ENCODE assay signal across 8 mouse cellular contexts in genomic region chr6:116192809-116193311, GRCm38 (mm10). TPM values are rescaled to one million over a fixed set of nuclear protein-coding genes. Genes with fewer than 3 reads are reported as not detected.
DNase-seq lines count a peak whose midpoint lies in the region; ATAC-seq lines count a peak whose summit lies in the region.

No protein-coding gene starts in this region.

- no peaks in the 10 kb centered on the region for H3K36me3 ChIP-seq in liver, embryonic 12.5 days
- H3K36me3 ChIP-seq in neural tube, embryonic 12.5 days = no peaks in the 10 kb centered on the region

- DNase-seq in cerebellum, postnatal 14 days = peak; percentile 67 to 70
- DNase-seq in cerebellum, adult 18-20 months = no peak
- peak; percentile 6 to 72 for DNase-seq in urinary bladder, adult 18-20 months (ENCODE audit: low spot score in 2 of 2)
- DNase-seq in urinary bladder, adult 2 months (ENCODE audit: low spot score) = no peak
- peak; percentile 11 to 17 for DNase-seq in frontal cortex, postnatal 36 days (ENCODE audit: low spot score in 2 of 2)
- no peak for DNase-seq in right cerebral cortex, adult 18-20 months

- H3K4me3 ChIP-seq in liver, embryonic 12.5 days = peak overlapping the region; percentile 84
- peak overlapping the region; percentile 87 for H3K4me3 ChIP-seq in neural tube, embryonic 12.5 days

- under 1% methylated on average over 43 of the region's 51 CpGs for WGBS in liver, embryonic 12.5 days (ENCODE audit: insufficient replicate concordance)
- WGBS in neural tube, embryonic 12.5 days = under 1% methylated on average over 49 of the region's 51 CpGs

- H3K27ac ChIP-seq in liver, embryonic 12.5 days = peak overlapping the region; percentile 84
- H3K27ac ChIP-seq in neural tube, embryonic 12.5 days = peak overlapping the region; percentile 62

- H3K4me1 ChIP-seq in liver, embryonic 12.5 days = peaks cover 27% of the 10 kb centered on the region
- H3K4me1 ChIP-seq in neural tube, embryonic 12.5 days = peaks cover 16% of the 10 kb centered on the region

- no peaks in the 10 kb centered on the region for H3K9me3 ChIP-seq in liver, embryonic 12.5 days (replicated peaks)
- H3K9me3 ChIP-seq in neural tube, embryonic 12.5 days = no peaks in the 10 kb centered on the region

- no peaks in the 10 kb centered on the region for H3K27me3 ChIP-seq in liver, embryonic 12.5 days (replicated peaks)
- no peaks in the 10 kb centered on the region for H3K27me3 ChIP-seq in neural tube, embryonic 12.5 days (replicated peaks)

- ATAC-seq in liver, embryonic 12.5 days = peak; percentile 86
- peak; percentile 88 for ATAC-seq in neural tube, embryonic 12.5 days (ENCODE audit: low FRiP score, low read depth)

- peak overlapping the region; percentile 90 for H3K9ac ChIP-seq in liver, embryonic 12.5 days
- peak overlapping the region; percentile 87 for H3K9ac ChIP-seq in neural tube, embryonic 12.5 days

- H3K4me2 ChIP-seq in liver, embryonic 12.5 days = peak overlapping the region; percentile 98
- H3K4me2 ChIP-seq in neural tube, embryonic 12.5 days (replicated peaks) = peak overlapping the region; percentile 77

RNA-seq across cellular contexts. Expression of gene Tmcc1, which starts 0.4 kb away (rescaled TPM):
- 14.4 and 15.5 TPM in 2 replicates for polyA plus RNA-seq in urinary bladder, adult 2 months (2012; rRNA removed)
- 3.9 and 5.3 TPM in 2 replicates for polyA plus RNA-seq in liver, embryonic 12.5 days (2016; fragmentation: Nextera tagmentation; extraction: Ambion mirVana)
- polyA plus RNA-seq in neural tube, embryonic 12.5 days (2016; fragmentation: Nextera tagmentation; extraction: Ambion mirVana) = 27.1 and 34.3 TPM in 2 replicates

RNA-seq across cellular contexts. Expression of gene Washc2, which starts 15.0 kb away (rescaled TPM):
- polyA plus RNA-seq in urinary bladder, adult 2 months (2012; rRNA removed) = 54.7 and 56.1 TPM in 2 replicates
- polyA plus RNA-seq in liver, embryonic 12.5 days (2016; fragmentation: Nextera tagmentation; extraction: Ambion mirVana) = 18.7 and 18.9 TPM in 2 replicates
- polyA plus RNA-seq in neural tube, embryonic 12.5 days (2016; fragmentation: Nextera tagmentation; extraction: Ambion mirVana) = 63.2 and 72.0 TPM in 2 replicates

Comparison
In these comparisons a context has a peak if more than half of its experiments do, and no peak if none do; other contexts are left out.
1. DNase-seq: peak in cerebellum, postnatal 14 days (2 of 2), urinary bladder, adult 18-20 months (2 of 2) and frontal cortex, postnatal 36 days (2 of 2); none in cerebellum, adult 18-20 months (0 of 2), urinary bladder, adult 2 months (single experiment) and right cerebral cortex, adult 18-20 months (single experiment).